Mouse (Mus musculus) heart, embryonic 13.5 days (tissue): ENCODE results near the gene Cd209d. TPM values are rescaled to one million over a fixed set of nuclear protein-coding genes. Genes with fewer than 3 reads are reported as not detected.
"Not testable (repeated sequence)": the region's sequence is repeated elsewhere in the genome, so short reads cannot be mapped to it uniquely, and the experiment has no call there.

Experiments used
- ATAC-seq: fragments of 200-750 bp; cut with Nextera tagmentation; 2 replicates; pipeline ENCODE4 v1.8.0; 2017; ENCODE audit warnings: moderate TSS enrichment; ENCODE audit not compliant: insufficient number of reproducible peaks, low FRiP score, low TSS enrichment; ENCODE audit errors: extremely low read depth
- H3K27ac ChIP-seq: fragments of 300-500 bp; sonication (generic); replicated peaks from 2 replicates; pipeline ENCODE4 v1.5.1; 2015; ENCODE audit warnings: moderate library complexity, mild to moderate bottlenecking, inconsistent platforms
- H3K27me3 ChIP-seq: fragments of 300-500 bp; sonication (generic); replicated peaks from 2 replicates; pipeline ENCODE4 v1.6.1; 2015; ENCODE audit warnings: mild to moderate bottlenecking, inconsistent platforms
- H3K36me3 ChIP-seq: fragments of 300-500 bp; sonication (generic); 2 replicates; pipeline ENCODE4 v1.6.1; 2015; ENCODE audit warnings: mild to moderate bottlenecking, inconsistent platforms
- H3K4me1 ChIP-seq: fragments of 300-500 bp; sonication (generic); 2 replicates; pipeline ENCODE4 v1.6.1; 2015; ENCODE audit warnings: inconsistent platforms
- H3K4me2 ChIP-seq: fragments of 300-500 bp; sonication (generic); 2 replicates; pipeline ENCODE4 v1.6.1; 2015; ENCODE audit warnings: inconsistent platforms, mild to moderate bottlenecking, moderate library complexity
- H3K4me3 ChIP-seq: fragments of 300-500 bp; sonication (generic); 2 replicates; pipeline ENCODE4 v1.5.1; 2015; ENCODE audit warnings: moderate library complexity, mild to moderate bottlenecking, inconsistent platforms
- H3K9ac ChIP-seq: fragments of 300-500 bp; sonication (generic); 2 replicates; pipeline ENCODE4 v1.6.1; 2015; ENCODE audit warnings: inconsistent platforms, mild to moderate bottlenecking, moderate library complexity
- H3K9me3 ChIP-seq: fragments of 300-500 bp; sonication (generic); 2 replicates; pipeline ENCODE4 v1.6.1; 2016; ENCODE audit warnings: inconsistent platforms
- WGBS: fragments of 180-500 bp; shearing (Covaris S2); methylation state at CpG from one replicate; pipeline ENCODE4 v1.1.7; 2015; ENCODE audit warnings: mixed read lengths; 5-methylcytosine and 5-hydroxymethylcytosine counted together
- polyA plus RNA-seq: library from polyadenylated mRNA; unstranded; fragments of >200 nt; fragmentation: Nextera tagmentation; extraction: Ambion mirVana; gene quantifications from 2 replicates; pipeline ENCODE4 v1.2.1, GENCODE M21; 2015

Gene Cd209d
- polyA plus RNA-seq, result not detected in 2 replicates

DNA sequence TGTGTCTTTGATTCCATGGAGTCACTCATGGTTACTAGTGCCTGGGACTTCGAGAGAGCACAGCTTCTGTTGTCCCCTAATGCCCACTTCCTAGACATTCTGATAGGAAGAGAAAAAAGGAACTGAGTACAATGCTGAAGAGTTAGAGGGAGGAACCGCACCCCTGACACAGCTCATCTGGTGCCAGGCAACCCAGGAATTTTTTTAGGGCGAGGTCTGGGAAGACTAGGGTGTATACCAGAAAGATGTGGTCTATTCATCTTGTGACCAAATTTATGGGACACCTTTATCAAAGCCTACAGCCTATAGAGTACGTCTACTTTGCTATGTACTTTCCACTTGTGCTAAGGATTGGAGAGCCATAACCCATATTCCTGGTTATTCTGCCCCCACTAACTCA lies at the start of gene Cd209d:
Cd209d (minus strand) TSS at position 101 of the 400 bp plus-strand sequence.
- Histone ChIP-seq H3K9me3 (peaks cover 10% of the 10 kb centered on the region; the same call in 1 of the 2 replicates), H3K4me3 (no peak within 1 kb of the TSS), H3K27ac (no peak within 1 kb of the TSS), H3K27me3 (no peaks in the 10 kb centered on the region), H3K9ac (no peak within 1 kb of the TSS), H3K4me1 (no peaks in the 10 kb centered on the region), H3K4me2 (no peak within 1 kb of the TSS), H3K36me3 (no peaks in the 10 kb centered on the region)
- WGBS, result 67% methylated on average over 4 of the region's 4 CpGs
- no peak for ATAC-seq

DNA sequence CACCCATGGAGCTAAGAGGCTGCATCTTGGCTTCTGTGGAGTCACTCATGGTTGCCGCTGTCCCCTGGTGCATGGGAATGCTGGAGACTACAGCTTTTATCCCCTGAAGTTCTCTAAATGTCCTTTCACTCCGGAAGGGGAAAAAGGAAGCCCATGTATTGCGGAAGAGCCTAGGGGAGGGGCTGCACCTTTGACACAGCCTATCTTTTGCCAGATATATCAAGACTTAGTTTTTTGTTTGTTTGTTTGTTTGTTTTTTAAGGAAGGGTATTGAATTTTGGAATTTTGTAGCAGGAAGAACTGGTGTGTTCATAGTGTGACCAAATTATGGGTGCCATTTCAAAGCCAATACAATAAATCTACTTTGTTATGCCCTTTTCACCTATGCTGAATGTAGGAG lies 48.4 kb upstream of the Cd209d start, which contains the start of gene Cd209b:
Cd209b (minus strand) TSS at position 101 of the 400 bp plus-strand sequence.
- Histone ChIP-seq H3K4me3 (no peak within 1 kb of the TSS), H3K4me1 (no peaks in the 10 kb centered on the region), H3K27ac (no peak within 1 kb of the TSS), H3K36me3 (no peaks in the 10 kb centered on the region), H3K9ac (no peak within 1 kb of the TSS), H3K4me2 (no peak within 1 kb of the TSS), H3K27me3 (no peaks in the 10 kb centered on the region), H3K9me3 (peaks cover 3% of the 10 kb centered on the region; the same call in 1 of the 2 replicates)
- ATAC-seq, result no peak
- WGBS, result 87% methylated on average over 3 of the region's 3 CpGs

GRCm38 (mm10) chr8:3876121-3876520 lies 2.2 kb downstream of the Cd209d start:
- no peaks in the 10 kb centered on the region for H3K4me1 ChIP-seq
- WGBS, result 62% methylated on average over 2 of the region's 2 CpGs
- H3K4me2 ChIP-seq, result no peak overlapping the region
- H3K27me3 ChIP-seq, result no peaks in the 10 kb centered on the region
- H3K9ac ChIP-seq, result no peak overlapping the region
- no peaks in the 10 kb centered on the region for H3K36me3 ChIP-seq
- H3K27ac ChIP-seq, result no peak overlapping the region
- no peak for ATAC-seq
- no peak overlapping the region for H3K4me3 ChIP-seq
- H3K9me3 ChIP-seq, result peaks cover 11% of the 10 kb centered on the region; the same call in 1 of the 2 replicates

DNA sequence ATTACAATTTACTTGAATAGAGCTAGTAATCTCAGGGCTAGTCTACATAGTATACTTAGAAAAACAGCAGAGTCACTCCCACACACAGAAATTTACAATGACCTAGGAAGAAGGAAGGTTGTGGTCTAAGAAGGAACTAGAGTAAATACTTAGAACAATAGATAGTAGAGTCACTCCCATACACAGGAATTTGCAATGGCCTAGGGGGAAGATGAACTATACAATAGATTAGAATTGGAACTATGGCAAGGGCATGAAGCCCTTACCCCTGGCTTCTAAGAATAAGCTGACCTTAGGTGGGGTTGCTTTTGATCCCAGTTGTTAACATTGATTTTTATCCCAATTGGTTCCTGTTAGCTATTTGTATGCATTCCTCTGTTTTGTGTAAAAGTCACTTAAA lies 15.6 kb downstream of the Cd209d start:
- ATAC-seq, result not testable (repeated sequence)

GRCm38 (mm10) chr8:3854209-3854608 lies 24.1 kb downstream of the Cd209d start, which contains the start of gene Cd209e:
Gene Cd209e, minus strand, starts transcription at chr8:3854309.
- H3K4me1 ChIP-seq, result no peaks in the 10 kb centered on the region
- no peak within 1 kb of the TSS for H3K4me2 ChIP-seq
- H3K4me3 ChIP-seq, result no peak within 1 kb of the TSS
- H3K9me3 ChIP-seq, result no peaks in the 10 kb centered on the region
- 40% methylated on average over 2 of the region's 2 CpGs for WGBS
- ATAC-seq, result no peak
- no peaks in the 10 kb centered on the region for H3K27me3 ChIP-seq
- no peaks in the 10 kb centered on the region for H3K36me3 ChIP-seq
- H3K27ac ChIP-seq, result no peak within 1 kb of the TSS
- no peak within 1 kb of the TSS for H3K9ac ChIP-seq

More for the DNA sequence above, 15.6 kb downstream of the Cd209d start:
- H3K4me2 ChIP-seq, H3K27ac ChIP-seq, H3K36me3 ChIP-seq, H3K4me1 ChIP-seq, H3K27me3 ChIP-seq, H3K4me3 ChIP-seq, H3K9me3 ChIP-seq, H3K9ac ChIP-seq: not testable (repeated sequence)

Other genes with a start within 250 kb of the Cd209d start
- gene Stxbp2, start 247.6 kb downstream of the Cd209d start, polyA plus RNA-seq, result 45.6 and 51.8 TPM in 2 replicates
- gene Retn, start 222.8 kb downstream of the Cd209d start, polyA plus RNA-seq, result not detected in 2 replicates
- 0.42 TPM in 1 of 2 replicates, not detected in the other for gene Mcemp1, start 212.8 kb downstream of the Cd209d start, polyA plus RNA-seq
- gene Fcor, start 206.2 kb downstream of the Cd209d start, polyA plus RNA-seq, result 9.0 and 9.7 TPM in 2 replicates
- gene Trappc5, start 202.3 kb downstream of the Cd209d start, polyA plus RNA-seq, result 31.8 and 36.9 TPM in 2 replicates
- 0.19 and 0.21 TPM in 2 replicates for gene Fcer2a, start 184.4 kb downstream of the Cd209d start, polyA plus RNA-seq
- gene Clec4g, start 157.9 kb downstream of the Cd209d start, polyA plus RNA-seq, result 3.7 and 5.9 TPM in 2 replicates
- gene Cd209a, start 129.6 kb downstream of the Cd209d start, polyA plus RNA-seq, result not detected in 2 replicates
- not detected in 2 replicates for gene Cd209e, start 24.2 kb downstream of the Cd209d start, polyA plus RNA-seq
- not detected in 2 replicates for gene Cd209b, start 48.3 kb upstream of the Cd209d start, polyA plus RNA-seq
- gene Cd209c, start 76.2 kb upstream of the Cd209d start, polyA plus RNA-seq, result 0.14 and 0.19 TPM in 2 replicates
- gene Cd209f, start 227.3 kb upstream of the Cd209d start, polyA plus RNA-seq, result not detected in 2 replicates